Mouse (Mus musculus): ENCODE results near the gene Elane. TPM values are rescaled to one million over a fixed set of nuclear protein-coding genes. Genes with fewer than 3 reads are reported as not detected.

The Elane gene
- polyA plus RNA-seq, 1 experiment, result 0.15 TPM

DNA sequence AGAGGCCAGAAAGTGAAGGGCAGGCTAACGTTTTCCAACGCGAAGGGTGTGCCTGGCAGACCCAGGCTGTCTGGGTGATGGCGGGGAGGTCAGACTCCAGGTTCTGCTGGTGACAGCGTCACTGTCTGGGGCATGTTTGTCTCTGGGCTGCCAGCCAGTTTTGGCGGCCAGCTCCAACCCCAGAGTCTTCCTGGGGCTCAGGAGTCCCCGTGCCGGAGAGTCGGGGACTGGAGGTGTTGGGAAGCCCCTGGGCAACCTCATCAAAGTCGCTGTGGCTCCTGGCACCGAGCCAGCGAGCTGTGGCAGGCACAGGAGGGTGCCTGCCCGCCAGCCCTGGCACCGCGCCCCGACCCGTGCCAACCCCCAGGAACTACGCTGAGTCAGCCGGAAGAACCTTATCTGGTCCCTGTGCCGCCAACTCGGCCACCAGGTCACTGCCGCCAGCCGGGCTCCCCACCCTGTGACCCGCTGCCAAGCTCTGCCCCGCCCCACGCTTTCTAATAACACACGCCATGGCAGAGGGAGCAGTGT is 50.9 kb downstream of the Elane start:
- WGBS, result 3% methylated on average over 27 of the region's 27 CpGs
- TF ChIP-seq CTCF (IDR thresholded peaks at IDR 0.05; ENCODE audit: borderline replicate concordance, insufficient read depth, low read depth, low read length) (no peak), POLR2A (IDR thresholded peaks at IDR 0.05; ENCODE audit: borderline replicate concordance, insufficient read depth, low read length) (no peak)

More for the DNA sequence above, 50.9 kb downstream of the Elane start:
- no peak overlapping the region for H3K27ac ChIP-seq (ENCODE audit: insufficient read depth, low read length)
- no peaks in the 10 kb centered on the region for H3K27me3 ChIP-seq (ENCODE audit: control insufficient read depth, insufficient read depth, low read length)
- H3K4me1 ChIP-seq (ENCODE audit: control insufficient read depth, insufficient read depth, low read length), result peaks cover 54% of the 10 kb centered on the region
- no peak overlapping the region for H3K4me3 ChIP-seq (replicated peaks; ENCODE audit: insufficient read depth, low read depth, low read length)
- peak; percentile 74 to 76 for DNase-seq

Other genes starting within 250 kb of the Elane start
- 30.2 and 31.2 TPM in 2 replicates for gene Shc2, start 248.3 kb upstream of the Elane start, polyA plus RNA-seq (2012; rRNA removed)
- gene Odf3l2, start 240.5 kb upstream of the Elane start, polyA plus RNA-seq (2012; rRNA removed), result not detected in 2 replicates
- not detected in 2 replicates for gene Madcam1, start 221.7 kb upstream of the Elane start, polyA plus RNA-seq (2012; rRNA removed)
- 93.3 and 95.4 TPM in 2 replicates for gene Tpgs1, start 216.9 kb upstream of the Elane start, polyA plus RNA-seq (2012; rRNA removed)
- 93.9 and 106 TPM in 2 replicates for gene Cdc34, start 204.1 kb upstream of the Elane start, polyA plus RNA-seq (2012; rRNA removed)
- gene Gzmm, start 197.2 kb upstream of the Elane start, polyA plus RNA-seq (2012; rRNA removed), result 2.3 and 2.8 TPM in 2 replicates
- 1,261 and 1,264 TPM in 2 replicates for gene Bsg, start 181.8 kb upstream of the Elane start, polyA plus RNA-seq (2012; rRNA removed)
- 227 and 270 TPM in 2 replicates for gene Hcn2, start 169.6 kb upstream of the Elane start, polyA plus RNA-seq (2012; rRNA removed)
- 74.7 and 80.4 TPM in 2 replicates for gene Polrmt, start 139.7 kb upstream of the Elane start, polyA plus RNA-seq (2012; rRNA removed)
- gene Fgf22, start 131.2 kb upstream of the Elane start, polyA plus RNA-seq (2012; rRNA removed), result 10.6 and 11.1 TPM in 2 replicates
- gene Rnf126, start 119.3 kb upstream of the Elane start, polyA plus RNA-seq (2012; rRNA removed), result 126 and 127 TPM in 2 replicates
- 2.2 and 2.5 TPM in 2 replicates for gene Fstl3, start 109.0 kb upstream of the Elane start, polyA plus RNA-seq (2012; rRNA removed)
- 0.16 and 0.19 TPM in 2 replicates for gene Prss57, start 95.3 kb upstream of the Elane start, polyA plus RNA-seq (2012; rRNA removed)
- 140 and 143 TPM in 2 replicates for gene Palm, start 92.7 kb upstream of the Elane start, polyA plus RNA-seq (2012; rRNA removed)
- gene Misp, start 65.3 kb upstream of the Elane start, polyA plus RNA-seq (2012; rRNA removed), result 0.29 and 0.41 TPM in 2 replicates
- 64.2 and 68.6 TPM in 2 replicates for gene Ptbp1, start 31.8 kb upstream of the Elane start, polyA plus RNA-seq (2012; rRNA removed)
- gene Prtn3, start 11.8 kb upstream of the Elane start, polyA plus RNA-seq (2012; rRNA removed), result 2.4 and 2.5 TPM in 2 replicates
- gene Plppr3, start 11.6 kb upstream of the Elane start, polyA plus RNA-seq (2012; rRNA removed), result 46.0 and 49.3 TPM in 2 replicates
- 0.29 and 0.41 TPM in 2 replicates for gene Cfd, start 4.6 kb downstream of the Elane start, polyA plus RNA-seq (2012; rRNA removed)
- 46.5 and 47.4 TPM in 2 replicates for gene Med16, start 22.7 kb downstream of the Elane start, polyA plus RNA-seq (2012; rRNA removed)
- gene Gm26602, start 24.6 kb downstream of the Elane start, polyA plus RNA-seq (2012; rRNA removed), result not detected in 2 replicates
- 12.1 and 12.8 TPM in 2 replicates for gene Kiss1r, start 30.7 kb downstream of the Elane start, polyA plus RNA-seq (2012; rRNA removed)
- gene R3hdm4, start 35.0 kb downstream of the Elane start, polyA plus RNA-seq (2012; rRNA removed), result 156 and 162 TPM in 2 replicates
- 4.7 TPM in 2 replicates for gene Arid3a, start 40.8 kb downstream of the Elane start, polyA plus RNA-seq (2012; rRNA removed)
- 56.2 and 57.4 TPM in 2 replicates for gene Wdr18, start 73.9 kb downstream of the Elane start, polyA plus RNA-seq (2012; rRNA removed)
- gene Grin3b, start 84.5 kb downstream of the Elane start, polyA plus RNA-seq (2012; rRNA removed), result 5.5 and 5.9 TPM in 2 replicates
- gene Tmem259, start 98.1 kb downstream of the Elane start, polyA plus RNA-seq (2012; rRNA removed), result 191 and 204 TPM in 2 replicates
- 8.2 and 9.3 TPM in 2 replicates for gene Cnn2, start 102.3 kb downstream of the Elane start, polyA plus RNA-seq (2012; rRNA removed)
- gene Abca7, start 110.2 kb downstream of the Elane start, polyA plus RNA-seq (2012; rRNA removed), result 31.1 and 32.4 TPM in 2 replicates
- 2.2 and 2.7 TPM in 2 replicates for gene Arhgap45, start 130.4 kb downstream of the Elane start, polyA plus RNA-seq (2012; rRNA removed)
- gene Polr2e, start 153.5 kb downstream of the Elane start, polyA plus RNA-seq (2012; rRNA removed), result 224 and 231 TPM in 2 replicates
- 888 and 964 TPM in 2 replicates for gene Gpx4, start 160.9 kb downstream of the Elane start, polyA plus RNA-seq (2012; rRNA removed)
- 25.4 and 28.9 TPM in 2 replicates for gene Sbno2, start 219.3 kb downstream of the Elane start, polyA plus RNA-seq (2012; rRNA removed)
- 110 and 112 TPM in 2 replicates for gene Stk11, start 229.6 kb downstream of the Elane start, polyA plus RNA-seq (2012; rRNA removed)